Mouse (Mus musculus): ENCODE results near the gene Celf5.

GRCm38 (mm10) chr10:81432169-81432867 lies 50.2 kb downstream of the Celf5 start:
- no peak for TF ChIP-seq CTCF (IDR thresholded peaks at IDR 0.05; ENCODE audit: extremely low read depth, insufficient read depth, low read length)
- TF ChIP-seq POLR2A (IDR thresholded peaks at IDR 0.05; ENCODE audit: extremely low read depth, insufficient read depth, low read length): no peak

Data from cortical plate, adult 2 months (tissue).